Mouse (Mus musculus): ENCODE results near the gene Zfp36l1.

Zfp36l1 gene

GRCm38 (mm10) chr12:80070534-80071287 lies 42.1 kb downstream of the Zfp36l1 start:
- no peak for DNase-seq (ENCODE audit: low read depth, low spot score)

- no peak for DNase-seq (ENCODE audit: low read depth, low spot score)
Measured at GRCm38 (mm10) chr12:80069040-80069439, 43.8 kb downstream of the Zfp36l1 start.

- no peak for DNase-seq (ENCODE audit: low read depth, low spot score)
Measured at GRCm38 (mm10) chr12:80068016-80068415, 44.8 kb downstream of the Zfp36l1 start.

GRCm38 (mm10) chr12:80065049-80065448 lies 47.8 kb downstream of the Zfp36l1 start:
- DNase-seq (ENCODE audit: low read depth, low spot score), result no peak

GRCm38 (mm10) chr12:80064306-80064705 lies 48.5 kb downstream of the Zfp36l1 start:
- DNase-seq (ENCODE audit: low read depth, low spot score), result no peak

- no peak for DNase-seq (ENCODE audit: low read depth, low spot score)
Measured at GRCm38 (mm10) chr12:80063402-80064150, 49.2 kb downstream of the Zfp36l1 start.

GRCm38 (mm10) chr12:80062410-80063401 lies 50.1 kb downstream of the Zfp36l1 start:
- DNase-seq (ENCODE audit: low read depth, low spot score), result no peak

GRCm38 (mm10) chr12:80061810-80062209 lies 51.0 kb downstream of the Zfp36l1 start:
- no peak for DNase-seq (ENCODE audit: low read depth, low spot score)

- DNase-seq (ENCODE audit: low read depth, low spot score), result no peak
Measured at GRCm38 (mm10) chr12:80060809-80061208, 52.0 kb downstream of the Zfp36l1 start.

- no peak for DNase-seq (ENCODE audit: low read depth, low spot score)
Measured at GRCm38 (mm10) chr12:80060338-80060737, 52.5 kb downstream of the Zfp36l1 start.

GRCm38 (mm10) chr12:80059773-80060328 lies 53.0 kb downstream of the Zfp36l1 start:
- DNase-seq (ENCODE audit: low read depth, low spot score), result no peak

All from skeletal muscle tissue, adult 2 months (tissue).